Mouse (Mus musculus) heart, embryonic 15.5 days (tissue): ENCODE data around the gene Wdr78. TPM values are rescaled to one million over a fixed set of nuclear protein-coding genes. Genes with fewer than 3 reads are reported as not detected.

Experiments
- ATAC-seq: fragments of 200-750 bp; cut with Nextera tagmentation; replicated peaks from 2 replicates; pipeline ENCODE4 v1.8.0; 2017; ENCODE audit warnings: low read depth, moderate TSS enrichment; ENCODE audit not compliant: insufficient number of reproducible peaks, insufficient read depth, low FRiP score
- H3K27ac ChIP-seq: fragments of 300-500 bp; sonication (generic); 2 replicates; pipeline ENCODE4 v1.5.1; 2015; ENCODE audit warnings: mild to moderate bottlenecking, inconsistent platforms
- H3K27me3 ChIP-seq: fragments of 300-500 bp; sonication (generic); 2 replicates; pipeline ENCODE4 v1.6.1; 2015; ENCODE audit warnings: inconsistent platforms
- H3K36me3 ChIP-seq: fragments of 300-500 bp; sonication (generic); 2 replicates; pipeline ENCODE4 v1.6.1; 2015; ENCODE audit warnings: mild to moderate bottlenecking, inconsistent platforms
- H3K4me1 ChIP-seq: fragments of 300-500 bp; sonication (generic); replicated peaks from 2 replicates; pipeline ENCODE4 v1.6.1; 2015; ENCODE audit warnings: inconsistent platforms
- H3K4me2 ChIP-seq: fragments of 300-500 bp; sonication (generic); 2 replicates; pipeline ENCODE4 v1.6.1; 2015; ENCODE audit warnings: inconsistent platforms, mild to moderate bottlenecking, moderate library complexity
- H3K4me3 ChIP-seq: fragments of 300-500 bp; sonication (generic); 2 replicates; pipeline ENCODE4 v1.5.1; 2015; ENCODE audit warnings: mild to moderate bottlenecking, inconsistent platforms
- H3K9ac ChIP-seq: fragments of 300-500 bp; sonication (generic); 2 replicates; pipeline ENCODE4 v1.6.1; 2015; ENCODE audit warnings: mild to moderate bottlenecking, inconsistent platforms
- H3K9me3 ChIP-seq: fragments of 300-500 bp; sonication (generic); replicated peaks from 2 replicates; pipeline ENCODE4 v1.6.1; 2016; ENCODE audit warnings: inconsistent platforms
- WGBS: fragments of 180-500 bp; shearing (Covaris S2); methylation state at CpG from one replicate; pipeline ENCODE4 v1.1.7; 2015; ENCODE audit warnings: mixed read lengths; 5-methylcytosine and 5-hydroxymethylcytosine counted together
- polyA plus RNA-seq: library from polyadenylated mRNA; unstranded; fragments of >200 nt; fragmentation: Nextera tagmentation; extraction: Ambion mirVana; gene quantifications from 2 replicates; pipeline ENCODE4 v1.2.1, GENCODE M21; 2015

Wdr78 gene
- polyA plus RNA-seq, 1 experiment from 2014 or later, result 1.2 TPM

GRCm38 (mm10) chr4:103119229-103120027, 5.1 kb upstream of the Wdr78 start:
- Histone ChIP-seq H3K4me3 (peak overlapping the region; percentile 97), H3K9ac (peak overlapping the region; percentile 98), H3K27me3 (no peaks in the 10 kb centered on the region), H3K36me3 (peaks cover 5% of the 10 kb centered on the region; the same call in 1 of the 2 replicates), H3K27ac (peak overlapping the region; percentile 99), H3K9me3 (no peaks in the 10 kb centered on the region), H3K4me2 (peak overlapping the region; percentile 75), H3K4me1 (peaks cover 33% of the 10 kb centered on the region)
- WGBS, result 0% methylated on average over 88 of the region's 111 CpGs
- peak; percentile 77 for ATAC-seq

- Histone ChIP-seq H3K27ac (peak overlapping the region; percentile 99), H3K36me3 (peaks cover 5% of the 10 kb centered on the region; the same call in 1 of the 2 replicates), H3K9ac (peak overlapping the region; percentile 98), H3K9me3 (no peaks in the 10 kb centered on the region), H3K27me3 (no peaks in the 10 kb centered on the region), H3K4me2 (peak overlapping the region; percentile 75), H3K4me3 (peak overlapping the region; percentile 97), H3K4me1 (peaks cover 33% of the 10 kb centered on the region)
- ATAC-seq, result no peak
- 2% methylated on average over 15 of the region's 15 CpGs for WGBS
These were observed 4.5 kb upstream of the Wdr78 start for GRCm38 (mm10) chr4:103118888-103119228.

- no peak for ATAC-seq
- Histone ChIP-seq H3K36me3 (peaks cover 5% of the 10 kb centered on the region; the same call in 1 of the 2 replicates), H3K4me1 (peaks cover 20% of the 10 kb centered on the region), H3K4me2 (peak overlapping the region; percentile 85), H3K4me3 (peak overlapping the region; percentile 73), H3K9ac (peak overlapping the region; percentile 88), H3K9me3 (no peaks in the 10 kb centered on the region), H3K27me3 (no peaks in the 10 kb centered on the region), H3K27ac (peak overlapping the region; percentile 100; the same call in 1 of the 2 replicates)
- WGBS, result 8% methylated on average over 11 of the region's 11 CpGs
These were observed 953 bp downstream of the Wdr78 start for GRCm38 (mm10) chr4:103113402-103113801.

GRCm38 (mm10) chr4:103112651-103113050, 1.7 kb downstream of the Wdr78 start:
- Histone ChIP-seq H3K4me2 (peak overlapping the region; percentile 85), H3K36me3 (peaks cover 5% of the 10 kb centered on the region; the same call in 1 of the 2 replicates), H3K4me3 (peak overlapping the region; percentile 73; the same call in 1 of the 2 replicates), H3K9me3 (no peaks in the 10 kb centered on the region), H3K4me1 (peaks cover 20% of the 10 kb centered on the region), H3K27ac (no peak overlapping the region), H3K9ac (no peak overlapping the region), H3K27me3 (no peaks in the 10 kb centered on the region)
- no peak for ATAC-seq
- WGBS, result 62% methylated on average over 7 of the region's 7 CpGs

- Histone ChIP-seq H3K4me1 (0 out of 2 replicates have a peak, but pooled peaks cover 5% of the 10 kb centered on the region), H3K27ac (no peak overlapping the region), H3K27me3 (no peaks in the 10 kb centered on the region), H3K4me3 (no peak overlapping the region), H3K4me2 (no peak overlapping the region), H3K9ac (no peak overlapping the region), H3K36me3 (no peaks in the 10 kb centered on the region), H3K9me3 (no peaks in the 10 kb centered on the region)
- no peak for ATAC-seq
- 90% methylated on average over 5 of the region's 5 CpGs for WGBS
These were observed 15.8 kb downstream of the Wdr78 start for GRCm38 (mm10) chr4:103098532-103098931.

- Histone ChIP-seq H3K9ac (no peak overlapping the region), H3K4me1 (no peaks in the 10 kb centered on the region), H3K27ac (no peak overlapping the region), H3K4me2 (no peak overlapping the region), H3K27me3 (no peaks in the 10 kb centered on the region), H3K9me3 (no peaks in the 10 kb centered on the region), H3K36me3 (no peaks in the 10 kb centered on the region), H3K4me3 (no peak overlapping the region)
- ATAC-seq, result no peak
- 87% methylated on average over 8 of the region's 8 CpGs for WGBS
These were observed 18.4 kb downstream of the Wdr78 start for GRCm38 (mm10) chr4:103095921-103096320.

- Histone ChIP-seq H3K9ac (no peak overlapping the region), H3K27ac (no peak overlapping the region), H3K36me3 (no peaks in the 10 kb centered on the region), H3K27me3 (no peaks in the 10 kb centered on the region), H3K4me1 (no peaks in the 10 kb centered on the region), H3K4me2 (no peak overlapping the region), H3K9me3 (no peaks in the 10 kb centered on the region), H3K4me3 (no peak overlapping the region)
- WGBS, result 91% methylated on average over 5 of the region's 5 CpGs
- ATAC-seq, result no peak
These were observed 29.1 kb downstream of the Wdr78 start for GRCm38 (mm10) chr4:103085237-103085636.

GRCm38 (mm10) chr4:103070631-103071030, 43.7 kb downstream of the Wdr78 start:
- Histone ChIP-seq H3K27me3 (no peaks in the 10 kb centered on the region), H3K36me3 (no peaks in the 10 kb centered on the region), H3K9ac (no peak overlapping the region), H3K4me3 (no peak overlapping the region), H3K4me1 (no peaks in the 10 kb centered on the region), H3K9me3 (no peaks in the 10 kb centered on the region), H3K4me2 (no peak overlapping the region), H3K27ac (no peak overlapping the region)
- 80% methylated on average over 3 of the region's 3 CpGs for WGBS
- no peak for ATAC-seq

- Histone ChIP-seq H3K36me3 (no peaks in the 10 kb centered on the region), H3K4me2 (no peak overlapping the region), H3K27me3 (no peaks in the 10 kb centered on the region), H3K4me3 (no peak overlapping the region), H3K4me1 (no peaks in the 10 kb centered on the region), H3K9me3 (no peaks in the 10 kb centered on the region), H3K9ac (no peak overlapping the region), H3K27ac (no peak overlapping the region)
- 81% methylated on average over 6 of the region's 6 CpGs for WGBS
- ATAC-seq, result no peak
These were observed 46.3 kb downstream of the Wdr78 start for GRCm38 (mm10) chr4:103067906-103068655.

GRCm38 (mm10) chr4:103064976-103065375, 49.4 kb downstream of the Wdr78 start:
- H3K27ac ChIP-seq, result no peak overlapping the region
- no peak for ATAC-seq
- WGBS, result 61% methylated on average over 5 of the region's 5 CpGs

GRCm38 (mm10) chr4:103064421-103064820, 49.9 kb downstream of the Wdr78 start:
- Histone ChIP-seq H3K9ac (no peak overlapping the region), H3K4me1 (no peaks in the 10 kb centered on the region), H3K4me3 (no peak overlapping the region), H3K36me3 (no peaks in the 10 kb centered on the region), H3K27me3 (no peaks in the 10 kb centered on the region), H3K9me3 (no peaks in the 10 kb centered on the region), H3K27ac (no peak overlapping the region), H3K4me2 (no peak overlapping the region)
- no peak for ATAC-seq
- WGBS, result 74% methylated on average over 2 of the region's 2 CpGs

More at GRCm38 (mm10) chr4:103064976-103065375, 49.4 kb downstream of the Wdr78 start:
- no peak overlapping the region for H3K4me3 ChIP-seq
- H3K9ac ChIP-seq, result no peak overlapping the region
- no peaks in the 10 kb centered on the region for H3K4me1 ChIP-seq
- no peaks in the 10 kb centered on the region for H3K9me3 ChIP-seq
- no peaks in the 10 kb centered on the region for H3K36me3 ChIP-seq
- H3K4me2 ChIP-seq, result no peak overlapping the region
- H3K27me3 ChIP-seq, result no peaks in the 10 kb centered on the region
